Mouse (Mus musculus): ENCODE data around the gene Prc1. TPM values are rescaled to one million over a fixed set of nuclear protein-coding genes. Genes with fewer than 3 reads are reported as not detected.

The Prc1 gene
- polyA plus RNA-seq (2015; fragmentation: Nextera tagmentation; extraction: Ambion mirVana): 23.9 and 48.7 TPM in 2 replicates

GRCm38 (mm10) chr7:80294062-80294763, at the start of gene Prc1:
Gene Prc1, plus strand, starts transcription at chr7:80294450.
- peak; percentile 99 for ATAC-seq (ENCODE audit: low FRiP score)
- peak within 1 kb of the TSS; percentile 62 for H3K4me3 ChIP-seq (replicated peaks)
- peak within 1 kb of the TSS; percentile 72 for H3K27ac ChIP-seq (replicated peaks)
- H3K36me3 ChIP-seq: peaks cover 24% of the 10 kb centered on the region
- WGBS: under 1% methylated on average over 52 of the region's 52 CpGs
- H3K27me3 ChIP-seq (replicated peaks): no peaks in the 10 kb centered on the region
- H3K4me2 ChIP-seq: peak within 1 kb of the TSS; percentile 93
- H3K9ac ChIP-seq (replicated peaks): peak within 1 kb of the TSS; percentile 47
- H3K4me1 ChIP-seq: peaks cover 8% of the 10 kb centered on the region
- no peaks in the 10 kb centered on the region for H3K9me3 ChIP-seq (replicated peaks)

GRCm38 (mm10) chr7:80244851-80245250, 49.4 kb upstream of the Prc1 start:
- Histone ChIP-seq H3K36me3 (0 out of 2 replicates have a peak, but pooled peaks cover 17% of the 10 kb centered on the region), H3K9me3 (replicated peaks) (no peaks in the 10 kb centered on the region), H3K27me3 (replicated peaks) (no peaks in the 10 kb centered on the region), H3K4me3 (replicated peaks) (no peak overlapping the region), H3K9ac (replicated peaks) (no peak overlapping the region), H3K4me2 (no peak overlapping the region), H3K27ac (replicated peaks) (no peak overlapping the region), H3K4me1 (0 out of 2 replicates have a peak, but pooled peaks cover 5% of the 10 kb centered on the region)
- no peak for ATAC-seq (ENCODE audit: low FRiP score)
- 90% methylated on average over 4 of the region's 4 CpGs for WGBS

GRCm38 (mm10) chr7:80246148-80246721, 48.0 kb upstream of the Prc1 start, which contains the start of gene Ttll13:
Gene Ttll13, plus strand, starts transcription at chr7:80246376.
- 0 out of 2 replicates have a peak, but pooled peaks cover 3% of the 10 kb centered on the region for H3K36me3 ChIP-seq
- peak within 1 kb of the TSS; percentile 69 for H3K9ac ChIP-seq (replicated peaks)
- H3K9me3 ChIP-seq (replicated peaks): no peaks in the 10 kb centered on the region
- H3K4me1 ChIP-seq: 0 out of 2 replicates have a peak, but pooled peaks cover 5% of the 10 kb centered on the region
- peak within 1 kb of the TSS; percentile 62 for H3K4me2 ChIP-seq
- ATAC-seq (ENCODE audit: low FRiP score): peak; percentile 98
- H3K4me3 ChIP-seq (replicated peaks): peak within 1 kb of the TSS; percentile 64
- H3K27ac ChIP-seq (replicated peaks): peak within 1 kb of the TSS; percentile 89
- WGBS: under 1% methylated on average over 48 of the region's 48 CpGs
- no peaks in the 10 kb centered on the region for H3K27me3 ChIP-seq (replicated peaks)

GRCm38 (mm10) chr7:80246859-80247258, 47.4 kb upstream of the Prc1 start:
- H3K36me3 ChIP-seq: no peaks in the 10 kb centered on the region
- no peaks in the 10 kb centered on the region for H3K27me3 ChIP-seq (replicated peaks)
- 66% methylated on average over 7 of the region's 7 CpGs for WGBS
- no peak overlapping the region for H3K9ac ChIP-seq (replicated peaks)
- H3K4me2 ChIP-seq: peak overlapping the region; percentile 62
- peak overlapping the region; percentile 64 for H3K4me3 ChIP-seq (replicated peaks)
- no peak for ATAC-seq (ENCODE audit: low FRiP score)
- 0 out of 2 replicates have a peak, but pooled peaks cover 5% of the 10 kb centered on the region for H3K4me1 ChIP-seq
- H3K9me3 ChIP-seq (replicated peaks): no peaks in the 10 kb centered on the region
- H3K27ac ChIP-seq (replicated peaks): peak overlapping the region; percentile 89

- H3K27ac ChIP-seq (replicated peaks): no peak overlapping the region
- no peak overlapping the region for H3K4me3 ChIP-seq (replicated peaks)
- H3K9ac ChIP-seq (replicated peaks): no peak overlapping the region
- H3K4me1 ChIP-seq: no peaks in the 10 kb centered on the region
- H3K27me3 ChIP-seq (replicated peaks): peaks cover 7% of the 10 kb centered on the region; the same call in 1 of the 2 replicates
- H3K36me3 ChIP-seq: no peaks in the 10 kb centered on the region
- H3K4me2 ChIP-seq: no peak overlapping the region
- 79% methylated on average over 7 of the region's 7 CpGs for WGBS
- H3K9me3 ChIP-seq (replicated peaks): no peaks in the 10 kb centered on the region
- ATAC-seq (ENCODE audit: low FRiP score): no peak
Measured at GRCm38 (mm10) chr7:80252437-80252836, 41.8 kb upstream of the Prc1 start.

GRCm38 (mm10) chr7:80252886-80253285, 41.4 kb upstream of the Prc1 start:
- Histone ChIP-seq H3K4me3 (replicated peaks) (no peak overlapping the region), H3K9ac (replicated peaks) (no peak overlapping the region), H3K27me3 (replicated peaks) (peaks cover 10% of the 10 kb centered on the region), H3K36me3 (no peaks in the 10 kb centered on the region), H3K27ac (replicated peaks) (no peak overlapping the region), H3K4me1 (no peaks in the 10 kb centered on the region), H3K9me3 (replicated peaks) (no peaks in the 10 kb centered on the region), H3K4me2 (no peak overlapping the region)
- ATAC-seq (ENCODE audit: low FRiP score): no peak
- WGBS: 84% methylated on average over 11 of the region's 11 CpGs

GRCm38 (mm10) chr7:80255981-80256380, 38.3 kb upstream of the Prc1 start:
- ATAC-seq (ENCODE audit: low FRiP score): no peak
- Histone ChIP-seq H3K9me3 (replicated peaks) (no peaks in the 10 kb centered on the region), H3K4me2 (no peak overlapping the region), H3K36me3 (no peaks in the 10 kb centered on the region), H3K27me3 (replicated peaks) (peaks cover 33% of the 10 kb centered on the region), H3K9ac (replicated peaks) (no peak overlapping the region), H3K4me1 (peaks cover 6% of the 10 kb centered on the region), H3K4me3 (replicated peaks) (no peak overlapping the region), H3K27ac (replicated peaks) (no peak overlapping the region)
- 79% methylated on average over 2 of the region's 2 CpGs for WGBS

- WGBS: 72% methylated on average over 2 of the region's 2 CpGs
- Histone ChIP-seq H3K27ac (replicated peaks) (no peak overlapping the region), H3K36me3 (no peaks in the 10 kb centered on the region), H3K9ac (replicated peaks) (no peak overlapping the region), H3K4me1 (peaks cover 16% of the 10 kb centered on the region), H3K9me3 (replicated peaks) (no peaks in the 10 kb centered on the region), H3K4me3 (replicated peaks) (no peak overlapping the region), H3K4me2 (no peak overlapping the region), H3K27me3 (replicated peaks) (peaks cover 33% of the 10 kb centered on the region)
- no peak for ATAC-seq (ENCODE audit: low FRiP score)
Measured at GRCm38 (mm10) chr7:80257706-80258105, 36.5 kb upstream of the Prc1 start.

GRCm38 (mm10) chr7:80260625-80261371, 33.5 kb upstream of the Prc1 start, which contains the start of gene Ngrn:
Gene Ngrn, plus strand, starts transcription at chr7:80261215.
- H3K4me2 ChIP-seq: peak within 1 kb of the TSS; percentile 89
- 26% methylated on average over 40 of the region's 40 CpGs for WGBS
- peaks cover 21% of the 10 kb centered on the region for H3K4me1 ChIP-seq
- peak; percentile 89 for ATAC-seq (ENCODE audit: low FRiP score)
- no peaks in the 10 kb centered on the region for H3K9me3 ChIP-seq (replicated peaks)
- peak within 1 kb of the TSS; percentile 81 for H3K27ac ChIP-seq (replicated peaks)
- peaks cover 21% of the 10 kb centered on the region for H3K36me3 ChIP-seq
- peak within 1 kb of the TSS; percentile 95 for H3K4me3 ChIP-seq (replicated peaks)
- peak within 1 kb of the TSS; percentile 89 for H3K9ac ChIP-seq (replicated peaks)
- H3K27me3 ChIP-seq (replicated peaks): peaks cover 33% of the 10 kb centered on the region

- Histone ChIP-seq H3K4me3 (replicated peaks) (peak overlapping the region; percentile 95), H3K4me1 (peaks cover 21% of the 10 kb centered on the region), H3K9ac (replicated peaks) (peak overlapping the region; percentile 89), H3K9me3 (replicated peaks) (no peaks in the 10 kb centered on the region), H3K27me3 (replicated peaks) (peaks cover 33% of the 10 kb centered on the region), H3K27ac (replicated peaks) (peak overlapping the region; percentile 81), H3K4me2 (peak overlapping the region; percentile 89), H3K36me3 (peaks cover 28% of the 10 kb centered on the region)
- WGBS: under 1% methylated on average over 32 of the region's 32 CpGs
- ATAC-seq (ENCODE audit: low FRiP score): peak; percentile 67
Measured at GRCm38 (mm10) chr7:80261372-80261990, 32.8 kb upstream of the Prc1 start.

GRCm38 (mm10) chr7:80264606-80265005, 29.6 kb upstream of the Prc1 start:
- Histone ChIP-seq H3K27ac (replicated peaks) (no peak overlapping the region), H3K9me3 (replicated peaks) (no peaks in the 10 kb centered on the region), H3K9ac (replicated peaks) (no peak overlapping the region), H3K4me1 (peaks cover 30% of the 10 kb centered on the region), H3K27me3 (replicated peaks) (peaks cover 5% of the 10 kb centered on the region; the same call in 1 of the 2 replicates), H3K4me2 (no peak overlapping the region), H3K4me3 (replicated peaks) (no peak overlapping the region), H3K36me3 (peaks cover 33% of the 10 kb centered on the region)
- 94% methylated on average over 12 of the region's 12 CpGs for WGBS
- ATAC-seq (ENCODE audit: low FRiP score): no peak

Measured in neural tube, embryonic 15.5 days (tissue).